Mouse (Mus musculus): ENCODE measurements around the gene Stx12.
"Not testable (repeated sequence)": the region's sequence is repeated elsewhere in the genome, so short reads cannot be mapped to it uniquely, and the experiment has no call there.

- TF ChIP-seq CTCF (IDR thresholded peaks at IDR 0.05; ENCODE audit: borderline replicate concordance, insufficient read depth, low read depth, low read length); POLR2A (IDR thresholded peaks at IDR 0.05; ENCODE audit: borderline replicate concordance, insufficient read depth, low read length): not testable (repeated sequence)
Observed at GRCm38 (mm10) chr4:132918493-132918892, 34.2 kb upstream of the Stx12 start.

Measured in cerebellum, adult 2 months (tissue).